Mouse (Mus musculus): ENCODE measurements around the gene Kif26b.

Gene Kif26b

GRCm38 (mm10) chr1:178765650-178766049, 236.7 kb downstream of the Kif26b start:
- in situ Hi-C loops (cut with MseI, MboI) = no loop called here

- in situ Hi-C loops (cut with MseI, MboI) = no loop called here
Measured at GRCm38 (mm10) chr1:178768976-178769375, 240.1 kb downstream of the Kif26b start.

GRCm38 (mm10) chr1:178769988-178770387, 241.1 kb downstream of the Kif26b start:
- in situ Hi-C loops (cut with MseI, MboI) = no loop called here

GRCm38 (mm10) chr1:178770626-178771362, 241.9 kb downstream of the Kif26b start:
- in situ Hi-C loops (cut with MseI, MboI) = no loop called here

- in situ Hi-C loops (cut with MseI, MboI) = no loop called here
Measured at GRCm38 (mm10) chr1:178779742-178780141, 250.8 kb downstream of the Kif26b start.

GRCm38 (mm10) chr1:178784043-178784442, 255.1 kb downstream of the Kif26b start:
- in situ Hi-C loops (cut with MseI, MboI) = no loop called here

GRCm38 (mm10) chr1:178791266-178791665, 262.3 kb downstream of the Kif26b start:
- in situ Hi-C loops (cut with MseI, MboI) = no loop called here

- in situ Hi-C loops (cut with MseI, MboI) = no loop called here
Measured at GRCm38 (mm10) chr1:178792726-178793125, 263.8 kb downstream of the Kif26b start.

GRCm38 (mm10) chr1:178794866-178795265, 265.9 kb downstream of the Kif26b start:
- in situ Hi-C loops (cut with MseI, MboI) = no loop called here

GRCm38 (mm10) chr1:178797388-178797787, 268.5 kb downstream of the Kif26b start:
- in situ Hi-C loops (cut with MseI, MboI) = no loop called here

GRCm38 (mm10) chr1:178798333-178798732, 269.4 kb downstream of the Kif26b start:
- in situ Hi-C loops (cut with MseI, MboI) = no loop called here

GRCm38 (mm10) chr1:178798886-178799285, 270.0 kb downstream of the Kif26b start:
- in situ Hi-C loops (cut with MseI, MboI) = no loop called here

- in situ Hi-C loops (cut with MseI, MboI) = no loop called here
Measured at GRCm38 (mm10) chr1:178799836-178800552, 271.1 kb downstream of the Kif26b start.

- in situ Hi-C loops (cut with MseI, MboI) = no loop called here
Measured at GRCm38 (mm10) chr1:178803155-178803554, 274.2 kb downstream of the Kif26b start.

- in situ Hi-C loops (cut with MseI, MboI) = no loop called here
Measured at GRCm38 (mm10) chr1:178817476-178817875, 288.6 kb downstream of the Kif26b start.

- in situ Hi-C loops (cut with MseI, MboI) = no loop called here
Measured at GRCm38 (mm10) chr1:178819060-178819459, 290.1 kb downstream of the Kif26b start.

- in situ Hi-C loops (cut with MseI, MboI) = no loop called here
Measured at GRCm38 (mm10) chr1:178820079-178820478, 291.2 kb downstream of the Kif26b start.

- in situ Hi-C loops (cut with MseI, MboI) = no loop called here
Measured at GRCm38 (mm10) chr1:178820556-178821435, 291.9 kb downstream of the Kif26b start.

- in situ Hi-C loops (cut with MseI, MboI) = no loop called here
Measured at GRCm38 (mm10) chr1:178824871-178825270, 295.9 kb downstream of the Kif26b start.

GRCm38 (mm10) chr1:178827223-178827622, 298.3 kb downstream of the Kif26b start:
- in situ Hi-C loops (cut with MseI, MboI) = no loop called here

- in situ Hi-C loops (cut with MseI, MboI) = no loop called here
Measured at GRCm38 (mm10) chr1:178829456-178829855, 300.5 kb downstream of the Kif26b start.

GRCm38 (mm10) chr1:178832571-178832970, 303.6 kb downstream of the Kif26b start:
- in situ Hi-C loops (cut with MseI, MboI) = no loop called here

Measured in mouse trophoblast stem cell (cell line).